Mouse (Mus musculus): ENCODE measurements around the gene Rack1. TPM values are rescaled to one million over a fixed set of nuclear protein-coding genes. Genes with fewer than 3 reads are reported as not detected.
"Not testable (repeated sequence)": the region's sequence is repeated elsewhere in the genome, so short reads cannot be mapped to it uniquely, and the experiment has no call there.

Gene Rack1
- 2,044 and 2,161 TPM in 2 replicates for polyA plus RNA-seq (2011; ENCODE audit: insufficient read depth, insufficient read length, low read depth, missing spikeins)

DNA sequence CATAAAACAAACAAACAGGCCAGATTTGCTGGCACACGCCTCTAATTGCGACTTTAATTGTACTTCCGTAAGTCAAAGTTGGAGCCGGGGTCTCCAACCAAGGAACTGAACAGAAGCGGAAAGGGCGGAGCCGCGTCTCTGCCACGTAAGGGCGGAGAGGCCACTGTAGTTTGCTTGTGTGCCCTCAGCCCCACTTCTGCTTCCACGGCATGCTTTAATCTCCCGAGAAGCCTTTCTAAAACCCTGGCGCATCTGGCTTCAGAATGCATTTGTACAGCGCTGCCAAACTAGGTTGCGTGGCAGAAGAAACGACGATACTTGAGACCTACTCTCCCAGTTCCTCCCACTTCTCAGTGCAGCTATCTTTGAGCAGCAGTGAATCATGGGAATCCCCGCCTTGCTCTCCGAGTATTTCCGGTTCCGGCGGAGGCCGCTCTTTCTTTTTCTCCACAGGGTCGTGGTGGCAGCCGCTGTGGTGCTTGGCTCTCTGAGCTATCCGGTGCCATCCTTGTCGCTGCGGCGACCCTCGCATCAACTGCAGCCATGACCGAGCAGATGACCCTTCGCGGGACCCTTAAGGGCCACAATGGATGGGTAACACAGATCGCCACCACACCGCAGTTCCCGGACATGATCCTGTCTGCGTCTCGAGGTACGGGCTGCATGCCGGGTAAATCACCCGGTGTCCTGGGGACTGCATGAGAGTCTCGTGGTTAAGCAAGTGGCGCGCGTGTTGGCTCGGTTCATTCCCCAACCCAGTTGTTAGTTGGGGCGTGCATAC lies at the start of gene Rack1:
TSS of gene Rack1 (plus strand) at position 412 of the 781 bp plus-strand sequence.
- Histone ChIP-seq H3K4me3 (ENCODE audit: low read depth, low read length) (peak within 1 kb of the TSS; percentile 90), H3K27me3 (ENCODE audit: control insufficient read depth, insufficient read depth, low read length, poor library complexity, severe bottlenecking) (no peaks in the 10 kb centered on the region), H3K27ac (ENCODE audit: insufficient read depth, low read length) (peak within 1 kb of the TSS; percentile 80), H3K36me3 (ENCODE audit: control insufficient read depth, insufficient read depth, low read length, poor library complexity, severe bottlenecking) (peaks cover 45% of the 10 kb centered on the region), H3K9me3 (replicated peaks; ENCODE audit: control insufficient read depth, insufficient read depth, low read length, poor library complexity, severe bottlenecking) (no peaks in the 10 kb centered on the region), H3K9ac (ENCODE audit: low read depth, poor library complexity, severe bottlenecking) (peak within 1 kb of the TSS; percentile 97), H3K4me1 (ENCODE audit: control insufficient read depth, insufficient read depth, low read length) (peaks cover 3% of the 10 kb centered on the region)
- TF ChIP-seq CTCF (IDR thresholded peaks at IDR 0.05; ENCODE audit: low read depth, low read length) (no peak), EP300 (IDR thresholded peaks at IDR 0.05; ENCODE audit: insufficient read depth, low read depth, low read length) (0 out of 2 replicates have a peak, but pooled peaks have one; percentile 22), POLR2A (IDR thresholded peaks at IDR 0.05; ENCODE audit: insufficient read depth, low read length) (peak; percentile 90)

DNA sequence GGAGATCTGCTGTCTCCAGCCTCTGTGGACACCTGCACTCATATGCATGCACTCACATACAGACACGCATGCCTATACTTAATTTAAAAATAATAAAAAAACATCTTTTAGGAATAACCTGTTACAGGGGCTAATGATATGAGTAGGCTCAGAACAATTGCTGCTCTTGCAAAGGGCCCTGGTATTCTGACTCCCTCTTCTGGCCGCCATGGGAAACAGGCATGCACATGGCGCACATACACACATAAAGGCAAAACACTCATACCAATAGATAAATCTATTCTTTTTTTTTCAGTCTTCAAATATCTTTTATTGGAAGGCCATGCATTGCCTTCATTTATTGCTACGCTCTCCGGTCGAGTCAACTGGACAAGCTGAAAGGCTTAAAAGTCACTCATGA lies 49.7 kb upstream of the Rack1 start:
- H3K36me3 ChIP-seq (ENCODE audit: control insufficient read depth, insufficient read depth, low read length, poor library complexity, severe bottlenecking): no peaks in the 10 kb centered on the region
- no peak for TF ChIP-seq CTCF (IDR thresholded peaks at IDR 0.05; ENCODE audit: low read depth, low read length)
- no peak for TF ChIP-seq EP300 (IDR thresholded peaks at IDR 0.05; ENCODE audit: insufficient read depth, low read depth, low read length)
- TF ChIP-seq POLR2A (IDR thresholded peaks at IDR 0.05; ENCODE audit: insufficient read depth, low read length): no peak
- no peaks in the 10 kb centered on the region for H3K4me1 ChIP-seq (ENCODE audit: control insufficient read depth, insufficient read depth, low read length)
- H3K27me3 ChIP-seq (ENCODE audit: control insufficient read depth, insufficient read depth, low read length, poor library complexity, severe bottlenecking): no peaks in the 10 kb centered on the region; the same call in 1 of the 2 replicates
- no peak overlapping the region for H3K9ac ChIP-seq (ENCODE audit: low read depth, poor library complexity, severe bottlenecking)
- no peak overlapping the region for H3K4me3 ChIP-seq (ENCODE audit: low read depth, low read length)
- peaks cover 9% of the 10 kb centered on the region for H3K9me3 ChIP-seq (replicated peaks; ENCODE audit: control insufficient read depth, insufficient read depth, low read length, poor library complexity, severe bottlenecking)
- no peak overlapping the region for H3K27ac ChIP-seq (ENCODE audit: insufficient read depth, low read length)

DNA sequence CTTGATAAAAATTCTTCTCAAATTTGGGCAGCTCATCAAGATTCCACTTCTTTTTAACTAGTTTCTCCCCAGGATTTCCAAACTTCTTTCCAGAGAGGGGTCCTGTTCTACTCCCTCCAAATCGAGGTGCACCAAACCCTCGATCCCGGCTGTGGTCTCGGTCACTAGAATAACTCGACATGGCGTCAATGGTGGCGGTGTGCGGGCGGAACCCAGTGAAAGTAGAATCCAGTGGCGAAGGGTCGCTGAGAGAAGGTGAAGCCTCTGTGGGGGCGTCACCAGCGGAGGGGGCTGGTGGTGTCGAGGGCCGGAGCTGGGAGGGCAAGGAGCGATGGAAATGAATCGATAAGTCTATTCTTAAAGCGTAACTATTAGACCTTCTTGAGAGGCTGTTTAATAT lies 46.6 kb upstream of the Rack1 start:
- not testable (repeated sequence) for H3K4me3 ChIP-seq (ENCODE audit: low read depth, low read length); H3K27me3 ChIP-seq (ENCODE audit: control insufficient read depth, insufficient read depth, low read length, poor library complexity, severe bottlenecking)

DNA sequence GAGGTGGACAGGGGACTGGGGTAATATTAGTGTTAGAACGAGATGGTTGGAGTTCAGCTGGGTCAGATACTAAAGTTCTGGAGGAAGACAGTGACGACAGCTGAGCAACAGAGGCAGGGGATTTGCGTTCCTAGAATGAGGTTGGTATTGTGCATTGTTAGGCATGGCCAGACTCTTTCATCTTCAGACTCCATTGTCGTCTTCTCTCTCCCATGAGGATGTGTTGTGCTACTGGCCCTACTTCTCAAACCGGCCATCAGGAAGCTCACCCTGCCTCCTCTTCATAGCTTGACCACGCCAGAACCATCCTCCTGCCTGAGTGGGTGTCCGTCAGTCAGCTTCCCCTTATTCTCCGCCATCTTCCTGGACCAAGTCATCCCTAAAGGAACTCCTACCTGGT lies 41.1 kb upstream of the Rack1 start:
- Histone ChIP-seq H3K4me3 (ENCODE audit: low read depth, low read length) (no peak overlapping the region), H3K27me3 (ENCODE audit: control insufficient read depth, insufficient read depth, low read length, poor library complexity, severe bottlenecking) (no peaks in the 10 kb centered on the region; the same call in 1 of the 2 replicates), H3K27ac (ENCODE audit: insufficient read depth, low read length) (no peak overlapping the region), H3K9me3 (replicated peaks; ENCODE audit: control insufficient read depth, insufficient read depth, low read length, poor library complexity, severe bottlenecking) (no peaks in the 10 kb centered on the region), H3K4me1 (ENCODE audit: control insufficient read depth, insufficient read depth, low read length) (no peaks in the 10 kb centered on the region), H3K9ac (ENCODE audit: low read depth, poor library complexity, severe bottlenecking) (no peak overlapping the region), H3K36me3 (ENCODE audit: control insufficient read depth, insufficient read depth, low read length, poor library complexity, severe bottlenecking) (no peaks in the 10 kb centered on the region)
- no peak for TF ChIP-seq EP300 (IDR thresholded peaks at IDR 0.05; ENCODE audit: insufficient read depth, low read depth, low read length)
- TF ChIP-seq CTCF (IDR thresholded peaks at IDR 0.05; ENCODE audit: low read depth, low read length): no peak
- TF ChIP-seq POLR2A (IDR thresholded peaks at IDR 0.05; ENCODE audit: insufficient read depth, low read length): no peak

More for the DNA sequence above, 46.6 kb upstream of the Rack1 start:
- not testable (repeated sequence) for H3K4me1 ChIP-seq (ENCODE audit: control insufficient read depth, insufficient read depth, low read length); H3K36me3 ChIP-seq (ENCODE audit: control insufficient read depth, insufficient read depth, low read length, poor library complexity, severe bottlenecking); H3K27ac ChIP-seq (ENCODE audit: insufficient read depth, low read length); H3K9ac ChIP-seq (ENCODE audit: low read depth, poor library complexity, severe bottlenecking); H3K9me3 ChIP-seq (replicated peaks; ENCODE audit: control insufficient read depth, insufficient read depth, low read length, poor library complexity, severe bottlenecking)

DNA sequence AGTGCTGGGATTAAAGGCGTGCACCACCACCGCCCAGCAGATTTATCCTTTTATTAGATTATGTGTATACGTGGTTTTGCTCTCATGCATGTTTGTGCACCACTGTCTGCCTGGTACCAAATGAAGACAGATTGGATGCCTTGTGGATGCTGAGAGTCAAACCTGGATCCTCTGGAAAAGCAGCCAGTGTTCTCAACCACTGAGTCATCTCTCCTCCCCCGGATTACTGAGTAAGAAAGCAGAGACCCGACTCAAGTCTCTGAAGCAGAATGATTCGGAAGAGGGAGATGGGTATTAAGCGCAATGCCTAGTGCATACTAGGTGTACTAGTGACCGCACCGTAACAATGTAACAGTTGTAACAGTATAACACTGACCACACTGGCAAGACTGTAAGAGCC lies 36.0 kb upstream of the Rack1 start:
- Histone ChIP-seq H3K4me1 (ENCODE audit: control insufficient read depth, insufficient read depth, low read length) (no peaks in the 10 kb centered on the region), H3K27ac (ENCODE audit: insufficient read depth, low read length) (no peak overlapping the region), H3K9ac (ENCODE audit: low read depth, poor library complexity, severe bottlenecking) (no peak overlapping the region), H3K36me3 (ENCODE audit: control insufficient read depth, insufficient read depth, low read length, poor library complexity, severe bottlenecking) (no peaks in the 10 kb centered on the region), H3K9me3 (replicated peaks; ENCODE audit: control insufficient read depth, insufficient read depth, low read length, poor library complexity, severe bottlenecking) (no peaks in the 10 kb centered on the region), H3K27me3 (ENCODE audit: control insufficient read depth, insufficient read depth, low read length, poor library complexity, severe bottlenecking) (no peaks in the 10 kb centered on the region), H3K4me3 (ENCODE audit: low read depth, low read length) (no peak overlapping the region)
- no peak for TF ChIP-seq EP300 (IDR thresholded peaks at IDR 0.05; ENCODE audit: insufficient read depth, low read depth, low read length)
- TF ChIP-seq POLR2A (IDR thresholded peaks at IDR 0.05; ENCODE audit: insufficient read depth, low read length): no peak
- no peak for TF ChIP-seq CTCF (IDR thresholded peaks at IDR 0.05; ENCODE audit: low read depth, low read length)

DNA sequence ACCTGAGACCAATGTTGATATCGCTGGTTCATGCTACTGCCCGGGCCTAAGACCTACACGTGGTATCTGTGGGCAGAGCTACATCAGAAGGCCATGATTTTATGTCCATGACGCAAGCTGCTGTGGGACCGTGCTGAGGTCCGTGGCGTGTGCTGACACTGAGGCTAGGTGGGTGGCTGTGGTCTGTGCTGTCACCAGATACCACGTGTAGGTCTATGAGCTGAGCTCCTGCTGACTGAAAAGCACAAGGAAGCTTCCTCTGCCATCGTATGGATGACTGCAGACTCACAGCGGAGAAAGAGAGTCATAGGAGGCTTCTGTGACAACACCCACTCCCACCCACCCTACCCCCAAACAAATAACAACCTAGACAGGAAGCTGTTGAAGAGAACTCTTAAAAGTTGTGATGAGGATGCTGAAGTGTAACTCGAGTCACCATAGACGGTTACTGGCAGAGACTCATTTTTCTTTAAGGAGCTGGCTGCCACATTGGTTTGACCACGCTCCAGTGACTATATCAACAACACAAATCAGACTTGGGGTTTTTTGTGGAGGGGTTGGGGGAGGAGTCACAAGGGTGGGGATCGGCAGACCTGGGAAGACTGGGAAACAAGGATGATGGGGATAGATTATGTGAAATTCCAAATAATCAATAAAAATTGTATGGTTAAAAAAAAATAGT lies 32.8 kb upstream of the Rack1 start:
- H3K36me3 ChIP-seq (ENCODE audit: control insufficient read depth, insufficient read depth, low read length, poor library complexity, severe bottlenecking): no peaks in the 10 kb centered on the region
- no peaks in the 10 kb centered on the region for H3K9me3 ChIP-seq (replicated peaks; ENCODE audit: control insufficient read depth, insufficient read depth, low read length, poor library complexity, severe bottlenecking)
- H3K4me1 ChIP-seq (ENCODE audit: control insufficient read depth, insufficient read depth, low read length): no peaks in the 10 kb centered on the region
- H3K27me3 ChIP-seq (ENCODE audit: control insufficient read depth, insufficient read depth, low read length, poor library complexity, severe bottlenecking): no peaks in the 10 kb centered on the region
- TF ChIP-seq EP300 (IDR thresholded peaks at IDR 0.05; ENCODE audit: insufficient read depth, low read depth, low read length) (no peak), POLR2A (IDR thresholded peaks at IDR 0.05; ENCODE audit: insufficient read depth, low read length) (no peak), CTCF (IDR thresholded peaks at IDR 0.05; ENCODE audit: low read depth, low read length) (no peak)
- no peak overlapping the region for H3K4me3 ChIP-seq (ENCODE audit: low read depth, low read length)
- no peak overlapping the region for H3K27ac ChIP-seq (ENCODE audit: insufficient read depth, low read length)
- no peak overlapping the region for H3K9ac ChIP-seq (ENCODE audit: low read depth, poor library complexity, severe bottlenecking)

All from ES-Bruce4 (cell line).